Mouse (Mus musculus) olfactory bulb, adult 2 months (tissue): ENCODE measurements around the gene Syngr1.

Experiments
- CTCF ChIP-seq: fragments of 200-500 bp; IDR thresholded peaks from 2 replicates; pipeline ENCODE4 v1.5.1; 2012; ENCODE audit warnings: low read depth, mild to moderate bottlenecking, low read length, moderate library complexity; ENCODE audit not compliant: insufficient read depth
- POLR2A ChIP-seq: fragments of 200-500 bp; IDR thresholded peaks from 2 replicates; pipeline ENCODE4 v1.6.1; 2012; ENCODE audit warnings: mild to moderate bottlenecking, low read depth, low read length, moderate library complexity; ENCODE audit not compliant: insufficient read depth

- TF ChIP-seq CTCF (no peak), POLR2A (no peak)
Observed at GRCm38 (mm10) chr15:80094201-80094600, 3.1 kb downstream of the Syngr1 start.
